Mouse (Mus musculus) bone marrow, adult 2 months (tissue): ENCODE results near the gene Spock1.

Experiments
- CTCF ChIP-seq: fragments of 200-500 bp; IDR thresholded peaks from 2 replicates; pipeline ENCODE4 v1.5.1; 2011; ENCODE audit warnings: low read length, control low read depth; ENCODE audit not compliant: control insufficient read depth, insufficient read depth
- POLR2A ChIP-seq: fragments of 200-500 bp; IDR thresholded peaks from 2 replicates; pipeline ENCODE4 v1.6.1; 2011; ENCODE audit warnings: low read depth, mild to moderate bottlenecking, control low read depth, low read length, borderline replicate concordance; ENCODE audit not compliant: control insufficient read depth

DNA sequence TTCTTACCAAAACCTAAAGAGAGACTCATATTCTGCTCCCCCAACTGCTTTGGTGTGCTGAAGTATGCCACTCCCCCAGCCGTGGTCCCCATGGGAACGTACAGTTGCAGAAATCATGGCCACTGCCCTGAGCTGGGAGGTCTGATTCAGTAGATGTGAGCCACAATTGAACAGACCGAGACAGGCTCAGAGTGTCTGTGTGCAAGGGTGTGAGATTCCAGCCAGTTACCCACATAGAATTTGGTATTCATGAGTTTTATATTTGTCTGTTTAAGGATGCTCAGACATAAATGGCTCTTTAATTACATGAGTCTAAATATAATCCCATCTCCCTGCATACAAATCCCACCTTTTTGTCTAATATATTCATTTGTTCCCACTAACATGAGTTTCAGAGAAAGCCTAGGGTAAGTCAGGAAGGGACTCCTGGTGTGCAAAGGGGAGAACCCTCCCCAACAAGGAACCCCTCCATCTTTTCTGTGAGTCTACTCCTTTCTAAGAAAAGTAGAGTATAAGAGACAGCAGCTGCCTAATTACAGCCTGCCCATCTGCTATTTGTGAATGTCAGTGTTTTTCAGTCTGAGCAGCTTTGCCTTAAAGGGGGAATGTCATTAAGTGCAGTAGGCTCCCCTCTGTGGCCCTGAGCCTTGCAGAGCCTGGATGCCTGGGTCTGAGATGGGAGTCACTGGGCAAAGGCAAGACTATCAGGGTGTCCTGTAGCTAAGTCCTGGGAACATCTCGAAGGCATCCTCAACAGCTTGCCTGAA lies 29.5 kb upstream of the Spock1 start:
- no peak for TF ChIP-seq POLR2A
- TF ChIP-seq CTCF, result no peak
